Mouse (Mus musculus): Measurements from ENCODE around the gene Psmd6.

Psmd6 gene

GRCm38 (mm10) chr14:14064486-14065141 lies 56.2 kb downstream of the Psmd6 start:
- no peak for DNase-seq

GRCm38 (mm10) chr14:14063382-14063781 lies 57.4 kb downstream of the Psmd6 start:
- no peak for DNase-seq

GRCm38 (mm10) chr14:14062531-14063245 lies 58.1 kb downstream of the Psmd6 start:
- no peak for DNase-seq

Data from cerebellum, adult 18-20 months (tissue).